Mouse (Mus musculus) stomach, embryonic 16.5 days (tissue): ENCODE data around the gene Cdc27. TPM values are rescaled to one million over a fixed set of nuclear protein-coding genes. Genes with fewer than 3 reads are reported as not detected.

Source experiments
- ATAC-seq: fragments of 200-750 bp; cut with Nextera tagmentation; 2 replicates; pipeline ENCODE4 v1.8.0; 2017; ENCODE audit warnings: moderate number of reproducible peaks, moderate TSS enrichment; ENCODE audit not compliant: insufficient read depth, low FRiP score
- H3K27ac ChIP-seq: fragments of 300-500 bp; sonication (generic); 2 replicates; pipeline ENCODE4 v1.5.1; 2014; ENCODE audit warnings: low read length
- H3K27me3 ChIP-seq: fragments of 300-500 bp; sonication (generic); 2 replicates; pipeline ENCODE4 v1.6.1; 2014; ENCODE audit warnings: low read length, control low read depth, mixed read lengths; ENCODE audit not compliant: control insufficient read depth, insufficient read depth
- H3K36me3 ChIP-seq: fragments of 300-500 bp; sonication (generic); 2 replicates; pipeline ENCODE4 v1.6.1; 2014; ENCODE audit warnings: low read length; ENCODE audit not compliant: control insufficient read depth, insufficient read depth
- H3K4me1 ChIP-seq: fragments of 300-500 bp; sonication (generic); 2 replicates; pipeline ENCODE4 v1.6.1; 2014; ENCODE audit warnings: low read length, control low read depth, mixed read lengths; ENCODE audit not compliant: control insufficient read depth, insufficient read depth
- H3K4me2 ChIP-seq: fragments of 300-500 bp; sonication (generic); 2 replicates; pipeline ENCODE4 v1.6.1; 2014; ENCODE audit warnings: low read depth, low read length, mixed read lengths
- H3K4me3 ChIP-seq: fragments of 300-500 bp; sonication (generic); replicated peaks from 2 replicates; pipeline ENCODE4 v1.5.1; 2014; ENCODE audit warnings: mild to moderate bottlenecking, low read length
- H3K9ac ChIP-seq: fragments of 300-500 bp; sonication (generic); 2 replicates; pipeline ENCODE4 v1.6.1; 2014; ENCODE audit warnings: low read length
- H3K9me3 ChIP-seq: fragments of 300-500 bp; sonication (generic); replicated peaks from 2 replicates; pipeline ENCODE4 v1.6.1; 2016; ENCODE audit warnings: low read length, control low read depth; ENCODE audit not compliant: control insufficient read depth
- WGBS: fragments of 180-500 bp; shearing (Covaris S2); extraction: QIAGEN DNeasy Blood & Tissue Kit; methylation state at CpG from one replicate; pipeline ENCODE4 v1.1.7; 2014; 5-methylcytosine and 5-hydroxymethylcytosine counted together
- polyA plus RNA-seq: library from polyadenylated mRNA; unstranded; fragments of >200 nt; fragmentation: Nextera tagmentation; extraction: Ambion mirVana; gene quantifications from 2 replicates; pipeline ENCODE4 v1.2.1, GENCODE M21; 2015

Gene Cdc27
- polyA plus RNA-seq, 1 experiment from 2014 or later, result 28.0 TPM

- no peak for ATAC-seq
- no peaks in the 10 kb centered on the region for H3K4me1 ChIP-seq
- H3K27ac ChIP-seq, result no peak overlapping the region
- H3K27me3 ChIP-seq, result no peaks in the 10 kb centered on the region
- no peak overlapping the region for H3K4me2 ChIP-seq
- 59% methylated on average over 4 of the region's 4 CpGs for WGBS
- no peaks in the 10 kb centered on the region for H3K36me3 ChIP-seq
- H3K9ac ChIP-seq, result no peak overlapping the region
- H3K9me3 ChIP-seq, result no peaks in the 10 kb centered on the region
- no peak overlapping the region for H3K4me3 ChIP-seq
Measured at GRCm38 (mm10) chr11:104479505-104479904, 70.9 kb downstream of the Cdc27 start.

GRCm38 (mm10) chr11:104469371-104469835 is 81.0 kb downstream of the Cdc27 start:
- H3K27ac ChIP-seq, result peak overlapping the region; percentile 56
- H3K9ac ChIP-seq, result peak overlapping the region; percentile 98
- no peaks in the 10 kb centered on the region for H3K27me3 ChIP-seq
- under 1% methylated on average over 19 of the region's 19 CpGs for WGBS
- peaks cover 7% of the 10 kb centered on the region for H3K4me1 ChIP-seq
- H3K9me3 ChIP-seq, result no peaks in the 10 kb centered on the region
- H3K4me2 ChIP-seq, result peak overlapping the region; percentile 88
- ATAC-seq, result peak; percentile 100
- peak overlapping the region; percentile 94 for H3K4me3 ChIP-seq
- H3K36me3 ChIP-seq, result no peaks in the 10 kb centered on the region

GRCm38 (mm10) chr11:104468751-104469268 is 81.6 kb downstream of the Cdc27 start, which contains the start of gene Kansl1:
Gene Kansl1, minus strand, starts transcription at chr11:104468861.
- peak; percentile 77 for ATAC-seq
- WGBS, result under 1% methylated on average over 60 of the region's 69 CpGs
- Histone ChIP-seq H3K4me2 (peak within 1 kb of the TSS; percentile 88), H3K4me1 (peaks cover 7% of the 10 kb centered on the region), H3K27ac (peak within 1 kb of the TSS; percentile 56), H3K4me3 (peak within 1 kb of the TSS; percentile 94), H3K9me3 (no peaks in the 10 kb centered on the region), H3K9ac (peak within 1 kb of the TSS; percentile 98), H3K36me3 (no peaks in the 10 kb centered on the region), H3K27me3 (no peaks in the 10 kb centered on the region)

GRCm38 (mm10) chr11:104467698-104468097 is 82.7 kb downstream of the Cdc27 start:
- ATAC-seq, result no peak
- H3K4me3 ChIP-seq, result no peak overlapping the region
- no peak overlapping the region for H3K9ac ChIP-seq
- no peak overlapping the region for H3K4me2 ChIP-seq
- H3K27ac ChIP-seq, result no peak overlapping the region
- WGBS, result 78% methylated on average over 5 of the region's 5 CpGs
- H3K27me3 ChIP-seq, result no peaks in the 10 kb centered on the region
- peaks cover 7% of the 10 kb centered on the region for H3K4me1 ChIP-seq
- H3K9me3 ChIP-seq, result no peaks in the 10 kb centered on the region
- H3K36me3 ChIP-seq, result no peaks in the 10 kb centered on the region

- Histone ChIP-seq H3K36me3 (no peaks in the 10 kb centered on the region), H3K27ac (no peak overlapping the region), H3K9ac (no peak overlapping the region), H3K4me3 (no peak overlapping the region), H3K4me1 (no peaks in the 10 kb centered on the region), H3K9me3 (no peaks in the 10 kb centered on the region), H3K4me2 (no peak overlapping the region), H3K27me3 (no peaks in the 10 kb centered on the region)
- ATAC-seq, result no peak
Measured at GRCm38 (mm10) chr11:104461551-104461950, 88.9 kb downstream of the Cdc27 start.

GRCm38 (mm10) chr11:104459671-104460070 is 90.7 kb downstream of the Cdc27 start:
- no peaks in the 10 kb centered on the region for H3K4me1 ChIP-seq
- no peaks in the 10 kb centered on the region for H3K27me3 ChIP-seq
- 96% methylated on average over 2 of the region's 2 CpGs for WGBS
- H3K9me3 ChIP-seq, result no peaks in the 10 kb centered on the region
- no peak for ATAC-seq
- no peak overlapping the region for H3K27ac ChIP-seq
- no peak overlapping the region for H3K4me2 ChIP-seq
- no peaks in the 10 kb centered on the region for H3K36me3 ChIP-seq
- H3K4me3 ChIP-seq, result no peak overlapping the region
- H3K9ac ChIP-seq, result no peak overlapping the region

GRCm38 (mm10) chr11:104458507-104458906 is 91.9 kb downstream of the Cdc27 start:
- WGBS, result 67% methylated on average over 2 of the region's 2 CpGs
- H3K4me2 ChIP-seq, result no peak overlapping the region
- ATAC-seq, result no peak
- no peaks in the 10 kb centered on the region for H3K36me3 ChIP-seq
- H3K27ac ChIP-seq, result no peak overlapping the region
- no peak overlapping the region for H3K9ac ChIP-seq
- no peaks in the 10 kb centered on the region for H3K9me3 ChIP-seq
- no peak overlapping the region for H3K4me3 ChIP-seq
- no peaks in the 10 kb centered on the region for H3K27me3 ChIP-seq
- H3K4me1 ChIP-seq, result no peaks in the 10 kb centered on the region

Other genes with a start within 250 kb of the Cdc27 start
- 17.3 and 18.9 TPM in 2 replicates for gene Kansl1, start 81.8 kb downstream of the Cdc27 start, polyA plus RNA-seq
- gene Myl4, start within 50 bp of the Cdc27 start, polyA plus RNA-seq, result 10.4 and 59.3 TPM in 2 replicates
- gene Itgb3, start 57.4 kb upstream of the Cdc27 start, polyA plus RNA-seq, result 8.9 and 10.1 TPM in 2 replicates
- gene Gm11639, start 135.1 kb upstream of the Cdc27 start, polyA plus RNA-seq, result 0.01 and 0.02 TPM in 2 replicates